Mouse (Mus musculus): ENCODE data around the gene Samd4b.

DNA sequence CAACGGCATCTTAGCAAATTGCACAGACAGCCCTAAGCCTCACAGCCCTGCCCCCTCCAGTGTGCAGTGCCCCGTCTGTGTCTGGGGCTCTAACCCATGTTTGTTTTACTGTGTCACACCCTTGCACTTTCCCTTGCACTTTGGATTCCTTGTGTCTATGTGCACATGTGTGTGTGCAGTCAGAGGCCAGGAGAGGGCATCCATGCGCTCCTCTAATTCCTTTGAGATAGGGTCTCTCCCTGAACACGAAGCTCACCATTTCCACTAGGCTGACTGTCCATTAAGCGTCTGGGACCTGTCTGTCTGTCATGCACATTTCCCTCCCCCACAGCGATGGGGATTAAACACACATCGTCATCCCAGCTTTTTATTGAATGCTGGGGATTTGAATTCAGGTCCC lies 49.1 kb upstream of the Samd4b start:
- peak; percentile 32; the same call in 1 of the 2 replicates for TF ChIP-seq CTCF (IDR thresholded peaks at IDR 0.05; ENCODE audit: insufficient read depth, low read length)
- TF ChIP-seq POLR2A (IDR thresholded peaks at IDR 0.05; ENCODE audit: borderline replicate concordance, extremely low read depth, low read depth, low read length) = no peak

All from lung, adult 2 months (tissue).